Mouse (Mus musculus) kidney, postnatal 4 days (tissue): ENCODE results near the gene Il12rb1.

Experiments used
- DNase-seq, 2 experiments: peaks; one replicate each; pipeline ENCODE4 v3.0.0; 2021; ENCODE audit warnings: mixed read lengths in 2 of 2

Gene Il12rb1

GRCm38 (mm10) chr8:70774740-70775139 is 33.5 kb upstream of the Il12rb1 start:
- no peak for DNase-seq

GRCm38 (mm10) chr8:70775227-70775626 is 33.0 kb upstream of the Il12rb1 start:
- no peak for DNase-seq

GRCm38 (mm10) chr8:70775851-70776495 is 32.3 kb upstream of the Il12rb1 start:
- DNase-seq = no peak

- DNase-seq = peak; percentile 99
Observed at GRCm38 (mm10) chr8:70776496-70777444, 31.5 kb upstream of the Il12rb1 start, which contains the start of gene Pik3r2. Gene Pik3r2 (minus strand): TSS chr8:70776713.

- no peak for DNase-seq
Observed at GRCm38 (mm10) chr8:70780093-70780492, 28.2 kb upstream of the Il12rb1 start.

GRCm38 (mm10) chr8:70786291-70787050 is 21.8 kb upstream of the Il12rb1 start:
- no peak for DNase-seq

GRCm38 (mm10) chr8:70787051-70787445 is 21.2 kb upstream of the Il12rb1 start:
- DNase-seq = no peak

GRCm38 (mm10) chr8:70787941-70788667 is 20.1 kb upstream of the Il12rb1 start:
- peak; percentile 78 to 84 for DNase-seq

- DNase-seq = no peak
Observed at GRCm38 (mm10) chr8:70789046-70789445, 19.2 kb upstream of the Il12rb1 start.

GRCm38 (mm10) chr8:70790846-70791245 is 17.4 kb upstream of the Il12rb1 start:
- DNase-seq = peak in 1 of 2 experiments; percentile 52

GRCm38 (mm10) chr8:70791294-70791701 is 17.0 kb upstream of the Il12rb1 start:
- DNase-seq = peak; percentile 53 to 69

- peak; percentile 99 for DNase-seq
Observed at GRCm38 (mm10) chr8:70791975-70792691, 16.1 kb upstream of the Il12rb1 start.

GRCm38 (mm10) chr8:70792700-70793099 is 15.5 kb upstream of the Il12rb1 start:
- DNase-seq = peak; percentile 89 to 92

GRCm38 (mm10) chr8:70794215-70794614 is 14.0 kb upstream of the Il12rb1 start:
- no peak for DNase-seq

- no peak for DNase-seq
Observed at GRCm38 (mm10) chr8:70795370-70795769, 12.9 kb upstream of the Il12rb1 start.

GRCm38 (mm10) chr8:70796403-70797080 is 11.7 kb upstream of the Il12rb1 start:
- no peak for DNase-seq

GRCm38 (mm10) chr8:70797081-70798070 is 10.9 kb upstream of the Il12rb1 start:
- peak; percentile 92 to 95 for DNase-seq

- DNase-seq = no peak
Observed at GRCm38 (mm10) chr8:70798281-70798680, 10.0 kb upstream of the Il12rb1 start.

GRCm38 (mm10) chr8:70800648-70801047 is 7.6 kb upstream of the Il12rb1 start:
- DNase-seq = no peak

- DNase-seq = peak in 1 of 2 experiments; percentile 44
Observed at GRCm38 (mm10) chr8:70801156-70801555, 7.1 kb upstream of the Il12rb1 start.
